Mouse (Mus musculus): ENCODE measurements around the gene Slc16a3. TPM values are rescaled to one million over a fixed set of nuclear protein-coding genes. Genes with fewer than 3 reads are reported as not detected.
A peak's percentile ranks its signal among the peaks of the same experiment; 100 is the strongest.

Slc16a3 gene
- polyA plus RNA-seq, 2 experiments, result 23.5 to 31.6 TPM

GRCm38 (mm10) chr11:120951237-120951636 is 3.0 kb downstream of the Slc16a3 start:
- DNase-seq (ENCODE audit: low read depth in 3 of 3, low spot score in 3 of 3), result no peak
- WGBS (ENCODE audit: insufficient replicate concordance), result 39% methylated on average over 8 of the region's 8 CpGs
- Histone ChIP-seq H3K9ac (replicated peaks) (peak overlapping the region; percentile 68), H3K27me3 (ENCODE audit: control insufficient read depth, insufficient read depth, low read length) (no peaks in the 10 kb centered on the region; the same call in none of the 2 replicates), H3K36me3 (replicated peaks; ENCODE audit: control insufficient read depth, insufficient read depth, low read depth) (no peaks in the 10 kb centered on the region; the same call in 1 of the 2 replicates), H3K4me2 (ENCODE audit: low read depth) (peak overlapping the region; percentile 83), H3K4me1 (replicated peaks; ENCODE audit: control insufficient read depth in 2 of 2, insufficient read depth in 2 of 2, low read length in 1 of 2) (peaks cover 31 to 39% of the 10 kb centered on the region in 2 experiments), H3K9me3 (ENCODE audit: control insufficient read depth, low read length) (no peaks in the 10 kb centered on the region), H3K4me3 (ENCODE audit: insufficient read depth in 1 of 2, low read depth in 2 of 2, low read length in 2 of 2) (peak overlapping the region; percentile 52 to 71), H3K27ac (peak overlapping the region; percentile 91)
- ATAC-seq (ENCODE audit: insufficient read depth), result no peak
- no peak for TF ChIP-seq EP300 (IDR thresholded peaks at IDR 0.05; ENCODE audit: low read depth)
- TF ChIP-seq CTCF (IDR thresholded peaks at IDR 0.05; ENCODE audit: low read depth), result no peak

- peak in 2 of 3 experiments; percentile 59 to 62 for DNase-seq (ENCODE audit: low read depth in 3 of 3, low spot score in 3 of 3)
- peaks cover 31 to 39% of the 10 kb centered on the region in 2 experiments for H3K4me1 ChIP-seq (replicated peaks; ENCODE audit: control insufficient read depth in 2 of 2, insufficient read depth in 2 of 2, low read length in 1 of 2)
- H3K4me3 ChIP-seq (ENCODE audit: insufficient read depth in 1 of 2, low read depth in 2 of 2, low read length in 2 of 2), result peak overlapping the region; percentile 52 to 71; a peak in 3 of 4 replicates
- H3K9me3 ChIP-seq (ENCODE audit: control insufficient read depth, low read length), result no peaks in the 10 kb centered on the region
- peak overlapping the region; percentile 68 for H3K9ac ChIP-seq (replicated peaks)
- WGBS (ENCODE audit: insufficient replicate concordance), result 56% methylated on average over 9 of the region's 9 CpGs
- H3K36me3 ChIP-seq (replicated peaks; ENCODE audit: control insufficient read depth, insufficient read depth, low read depth), result peaks cover 7% of the 10 kb centered on the region
- peak overlapping the region; percentile 83 for H3K4me2 ChIP-seq (ENCODE audit: low read depth)
- peak; percentile 45 for ATAC-seq (ENCODE audit: insufficient read depth)
- no peaks in the 10 kb centered on the region; the same call in 1 of the 2 replicates for H3K27me3 ChIP-seq (ENCODE audit: control insufficient read depth, insufficient read depth, low read length)
- TF ChIP-seq EP300 (IDR thresholded peaks at IDR 0.05; ENCODE audit: low read depth) (peak; percentile 52), CTCF (IDR thresholded peaks at IDR 0.05; ENCODE audit: low read depth) (0 out of 2 replicates have a peak, but pooled peaks have one; percentile 2)
- peak overlapping the region; percentile 91 for H3K27ac ChIP-seq
Observed at GRCm38 (mm10) chr11:120951731-120952730, 3.8 kb downstream of the Slc16a3 start.

GRCm38 (mm10) chr11:120954936-120955335 is 6.7 kb downstream of the Slc16a3 start:
- TF ChIP-seq CTCF (IDR thresholded peaks at IDR 0.05; ENCODE audit: low read depth), result no peak
- no peak for TF ChIP-seq EP300 (IDR thresholded peaks at IDR 0.05; ENCODE audit: low read depth)
- Histone ChIP-seq H3K9me3 (ENCODE audit: control insufficient read depth, low read length) (no peaks in the 10 kb centered on the region), H3K9ac (replicated peaks) (no peak overlapping the region), H3K27me3 (ENCODE audit: control insufficient read depth, insufficient read depth, low read length) (no peaks in the 10 kb centered on the region), H3K36me3 (replicated peaks; ENCODE audit: control insufficient read depth, insufficient read depth, low read depth) (peaks cover 20% of the 10 kb centered on the region), H3K4me3 (ENCODE audit: insufficient read depth in 1 of 2, low read depth in 2 of 2, low read length in 2 of 2) (no peak overlapping the region), H3K27ac (no peak overlapping the region), H3K4me1 (replicated peaks; ENCODE audit: control insufficient read depth in 2 of 2, insufficient read depth in 2 of 2, low read length in 1 of 2) (peaks cover 26 to 31% of the 10 kb centered on the region in 2 experiments), H3K4me2 (ENCODE audit: low read depth) (no peak overlapping the region)
- ATAC-seq (ENCODE audit: insufficient read depth) (no peak), DNase-seq (ENCODE audit: low read depth in 3 of 3, low spot score in 3 of 3) (no peak)
- 69% methylated on average over 5 of the region's 5 CpGs for WGBS (ENCODE audit: insufficient replicate concordance)

GRCm38 (mm10) chr11:120955701-120956100 is 7.4 kb downstream of the Slc16a3 start:
- WGBS (ENCODE audit: insufficient replicate concordance), result 91% methylated on average over 8 of the region's 8 CpGs
- DNase-seq (ENCODE audit: low read depth in 3 of 3, low spot score in 3 of 3) (no peak), ATAC-seq (ENCODE audit: insufficient read depth) (no peak)
- H3K36me3 ChIP-seq (replicated peaks; ENCODE audit: control insufficient read depth, insufficient read depth, low read depth), result peaks cover 20% of the 10 kb centered on the region
- TF ChIP-seq EP300 (IDR thresholded peaks at IDR 0.05; ENCODE audit: low read depth) (no peak), CTCF (IDR thresholded peaks at IDR 0.05; ENCODE audit: low read depth) (no peak)
- no peak overlapping the region for H3K4me2 ChIP-seq (ENCODE audit: low read depth)
- no peak overlapping the region for H3K9ac ChIP-seq (replicated peaks)
- H3K27me3 ChIP-seq (ENCODE audit: control insufficient read depth, insufficient read depth, low read length), result no peaks in the 10 kb centered on the region
- no peak overlapping the region for H3K27ac ChIP-seq
- peaks cover 21 to 23% of the 10 kb centered on the region in 2 experiments for H3K4me1 ChIP-seq (replicated peaks; ENCODE audit: control insufficient read depth in 2 of 2, insufficient read depth in 2 of 2, low read length in 1 of 2)
- no peak overlapping the region for H3K4me3 ChIP-seq (ENCODE audit: insufficient read depth in 1 of 2, low read depth in 2 of 2, low read length in 2 of 2)
- no peaks in the 10 kb centered on the region for H3K9me3 ChIP-seq (ENCODE audit: control insufficient read depth, low read length)

- Histone ChIP-seq H3K9me3 (ENCODE audit: control insufficient read depth, low read length) (no peaks in the 10 kb centered on the region), H3K36me3 (replicated peaks; ENCODE audit: control insufficient read depth, insufficient read depth, low read depth) (peaks cover 23% of the 10 kb centered on the region), H3K4me1 (replicated peaks; ENCODE audit: control insufficient read depth in 2 of 2, insufficient read depth in 2 of 2, low read length in 1 of 2) (peaks cover 10 to 12% of the 10 kb centered on the region in 2 experiments), H3K9ac (replicated peaks) (no peak overlapping the region), H3K27me3 (ENCODE audit: control insufficient read depth, insufficient read depth, low read length) (no peaks in the 10 kb centered on the region), H3K27ac (no peak overlapping the region), H3K4me2 (ENCODE audit: low read depth) (no peak overlapping the region), H3K4me3 (ENCODE audit: insufficient read depth in 1 of 2, low read depth in 2 of 2, low read length in 2 of 2) (no peak overlapping the region)
- ATAC-seq (ENCODE audit: insufficient read depth), result no peak
- DNase-seq (ENCODE audit: low read depth in 3 of 3, low spot score in 3 of 3), result no peak
- no peak for TF ChIP-seq CTCF (IDR thresholded peaks at IDR 0.05; ENCODE audit: low read depth)
- no peak for TF ChIP-seq EP300 (IDR thresholded peaks at IDR 0.05; ENCODE audit: low read depth)
- WGBS (ENCODE audit: insufficient replicate concordance), result 84% methylated on average over 8 of the region's 8 CpGs
Observed at GRCm38 (mm10) chr11:120957052-120957451, 8.8 kb downstream of the Slc16a3 start.

All from liver, embryonic 14.5 days (tissue).